Mouse (Mus musculus) adrenal gland, adult 10 weeks (tissue): ENCODE results near the gene Zfp683. TPM values are rescaled to one million over a fixed set of nuclear protein-coding genes. Genes with fewer than 3 reads are reported as not detected.

Experiments used
- polyA plus RNA-seq: library from polyadenylated mRNA; stranded (reverse); fragments of 350-450 nt; fragmentation: Illumina TruSeq; extraction: RNeasy Lipid Tissue Mini Kit (QIAGEN cat#74804); gene quantifications from one replicate; pipeline ENCODE4 v1.2.3, GENCODE M21; 2014; ENCODE audit warnings: low read depth, low replicate concordance

Zfp683 gene
- not detected for polyA plus RNA-seq

DNA sequence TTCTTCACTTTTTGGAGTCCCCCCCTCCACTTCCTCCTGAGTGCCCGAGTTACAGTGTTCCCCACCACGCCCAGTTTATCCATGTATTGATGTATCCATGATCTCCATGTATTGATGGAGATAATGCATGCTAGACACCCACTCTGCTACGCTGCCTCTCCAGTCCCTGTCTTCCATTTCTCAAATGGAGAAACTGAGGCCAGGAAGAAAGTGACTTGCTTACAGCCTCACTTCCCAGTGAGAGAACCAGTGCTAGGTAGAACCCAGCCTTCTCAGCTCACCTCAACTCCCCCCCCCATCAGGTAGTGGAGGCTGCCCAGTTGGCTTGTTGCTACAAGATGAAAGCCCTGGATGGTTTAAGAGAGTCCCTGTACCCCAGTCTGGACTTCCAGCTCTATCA, at the start of gene Zfp683:
Gene Zfp683 (plus strand): TSS at position 301 of the 400 bp plus-strand sequence.

DNA sequence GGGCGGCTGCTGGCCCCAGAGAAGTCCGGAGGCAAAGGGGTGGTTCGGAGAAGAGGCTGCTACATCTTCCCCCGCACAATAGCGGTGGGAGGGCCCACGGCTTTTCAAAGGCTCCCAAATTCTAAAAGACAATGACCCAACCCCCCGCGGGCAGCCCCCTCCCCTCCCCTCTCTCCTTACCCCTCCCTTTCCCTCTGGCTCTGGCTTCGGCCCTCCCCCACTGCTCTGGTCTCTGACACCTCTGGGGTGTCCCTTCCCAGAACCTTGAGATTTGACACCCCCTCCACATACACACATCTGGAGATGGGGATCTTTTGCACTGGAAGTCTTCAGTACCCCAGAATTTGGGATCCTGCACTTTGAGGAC, 34.9 kb upstream of the Zfp683 start, which contains the start of gene Lin28a:
Gene Lin28a (minus strand): TSS at position 63 of the 367 bp plus-strand sequence.

DNA sequence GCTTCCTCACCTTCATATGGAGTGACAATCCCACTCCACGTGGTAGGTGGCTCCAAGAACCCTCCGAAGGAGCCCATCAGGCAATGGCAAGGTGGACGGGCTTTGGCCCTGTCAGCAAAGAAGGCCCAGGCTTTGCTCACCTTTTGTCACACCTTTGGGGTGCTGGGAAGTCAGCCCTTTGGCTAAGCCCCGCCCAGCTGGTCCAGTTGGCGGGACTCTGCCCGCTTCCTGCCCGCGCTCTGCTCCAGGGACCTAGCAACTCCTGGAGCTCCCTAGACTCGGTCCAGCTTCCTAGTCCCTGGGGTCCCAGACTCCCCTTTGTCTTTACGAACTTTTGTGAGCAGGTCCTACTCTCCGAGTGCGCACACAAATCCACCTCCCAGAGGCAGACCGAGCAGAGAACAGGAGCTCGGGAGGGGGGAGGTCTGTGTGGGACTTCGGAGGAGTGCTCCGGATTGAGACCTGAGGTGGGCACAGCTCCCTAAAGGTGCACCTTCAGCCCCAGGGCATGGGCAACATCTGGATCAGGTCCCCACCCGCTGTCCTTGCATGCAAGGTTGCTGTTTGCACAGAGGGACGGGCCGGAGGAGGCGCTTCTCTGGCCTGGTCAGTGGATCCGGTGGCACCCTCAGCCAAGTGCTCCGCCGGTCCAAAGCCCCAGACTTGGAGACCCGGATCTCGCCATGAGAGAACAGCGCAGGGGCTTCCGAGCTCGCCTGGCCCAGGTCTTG, 6.7 kb downstream of the Zfp683 start, which contains the start of gene Crybg2:
Gene Crybg2 (plus strand): TSS at position 681 of the 731 bp plus-strand sequence.

DNA sequence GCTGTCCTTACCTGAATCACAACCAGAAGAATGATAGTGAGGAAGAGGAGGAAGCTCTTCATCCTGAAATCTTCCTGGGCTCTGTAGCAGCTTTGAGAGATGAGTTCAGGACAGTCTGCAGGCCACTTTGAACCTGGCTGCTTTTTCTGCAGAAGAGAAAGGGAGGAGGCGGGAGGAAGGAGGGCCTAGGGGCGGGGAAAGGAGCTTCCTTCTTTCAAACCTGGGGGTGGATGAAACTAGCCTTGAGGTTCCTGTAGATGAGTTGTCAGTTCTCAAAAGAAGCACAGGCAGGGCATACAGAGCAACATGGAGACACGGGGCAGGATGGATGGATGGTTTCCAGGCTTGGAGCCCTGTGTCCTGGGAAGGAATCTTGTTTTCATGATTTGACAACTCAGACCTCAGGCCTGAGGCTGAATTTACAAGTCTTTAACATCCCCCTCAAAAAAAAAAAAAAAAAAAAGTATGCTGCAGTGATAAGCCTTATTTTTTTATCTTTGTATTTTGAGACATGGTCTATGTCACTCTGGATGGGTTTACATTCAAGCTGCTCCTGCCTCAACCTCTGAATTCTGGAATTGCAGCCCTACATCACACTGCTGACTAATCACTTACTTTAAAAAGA, 41.4 kb downstream of the Zfp683 start, which contains the start of gene Cd52:
Gene Cd52 (minus strand): TSS at position 160 of the 625 bp plus-strand sequence.

DNA sequence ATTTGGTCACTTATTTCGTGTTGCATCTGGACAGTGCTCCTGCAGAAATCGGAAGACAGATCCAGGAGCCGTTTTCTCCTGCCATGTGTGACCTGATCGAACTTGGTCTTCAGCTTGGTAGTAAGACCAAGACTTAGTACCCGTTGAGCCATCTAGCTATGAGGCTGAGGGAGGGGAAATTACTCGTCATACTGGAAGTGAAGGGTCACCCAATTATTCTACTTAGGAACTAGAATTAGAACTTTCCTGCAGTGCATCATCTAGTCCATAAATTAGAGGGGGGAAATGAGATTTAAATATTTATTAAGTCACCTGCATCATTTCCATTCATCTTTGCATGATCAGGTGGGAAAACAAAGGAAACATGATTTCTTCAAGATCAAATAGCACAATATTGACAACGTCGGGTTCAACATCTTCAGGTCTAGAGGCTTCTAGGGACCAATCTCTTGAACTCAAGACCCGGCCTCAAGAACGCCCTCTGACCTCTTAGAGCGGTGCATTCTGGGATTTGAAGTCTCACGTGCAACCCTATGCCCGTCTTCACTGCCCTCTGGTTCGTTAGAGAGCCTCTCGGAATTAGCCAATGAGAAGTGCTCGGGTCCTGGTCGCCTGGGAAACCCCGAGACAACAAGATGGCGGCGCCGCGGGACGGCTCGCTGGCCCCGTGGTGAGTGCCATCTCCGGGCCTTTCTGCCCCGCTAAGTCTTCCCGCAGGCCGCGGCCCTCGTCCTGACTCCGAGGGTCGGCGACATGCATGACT, 48.5 kb downstream of the Zfp683 start, which contains the start of gene Ubxn11:
Gene Ubxn11 (plus strand): TSS at position 592 of the 763 bp plus-strand sequence.

Other genes with a start within 250 kb of the Zfp683 start
- 0.58 TPM for gene Rps6ka1, start 166.0 kb upstream of the Zfp683 start, polyA plus RNA-seq
- 555 TPM for gene Hmgn2, start 85.2 kb upstream of the Zfp683 start, polyA plus RNA-seq
- 33.4 TPM for gene Dhdds, start 52.9 kb upstream of the Zfp683 start, polyA plus RNA-seq
- gene Lin28a, start 35.0 kb upstream of the Zfp683 start, polyA plus RNA-seq: not detected
- gene Crybg2, start 7.0 kb downstream of the Zfp683 start, polyA plus RNA-seq: not detected
- 22.9 TPM for gene Cd52, start 41.2 kb downstream of the Zfp683 start, polyA plus RNA-seq
- not detected for gene Ubxn11, start 48.7 kb downstream of the Zfp683 start, polyA plus RNA-seq
- gene Sh3bgrl3, start 75.0 kb downstream of the Zfp683 start, polyA plus RNA-seq: 1.6 TPM
- 7.9 TPM for gene Cep85, start 133.3 kb downstream of the Zfp683 start, polyA plus RNA-seq
- gene Gm7534, start 149.2 kb downstream of the Zfp683 start, polyA plus RNA-seq: not detected
- gene Catsper4, start 173.5 kb downstream of the Zfp683 start, polyA plus RNA-seq: not detected
- not detected for gene Cnksr1, start 184.6 kb downstream of the Zfp683 start, polyA plus RNA-seq
- not detected for gene E130218I03Rik, start 189.8 kb downstream of the Zfp683 start, polyA plus RNA-seq
- gene Zfp593, start 191.8 kb downstream of the Zfp683 start, polyA plus RNA-seq: 0.70 TPM
- gene Gm30191, start 193.1 kb downstream of the Zfp683 start, polyA plus RNA-seq: not detected
- gene Grrp1, start 200.3 kb downstream of the Zfp683 start, polyA plus RNA-seq: not detected
- 23.7 TPM for gene Pdik1l, start 234.1 kb downstream of the Zfp683 start, polyA plus RNA-seq